Mouse (Mus musculus): ENCODE results near the gene Pmel.

DNA sequence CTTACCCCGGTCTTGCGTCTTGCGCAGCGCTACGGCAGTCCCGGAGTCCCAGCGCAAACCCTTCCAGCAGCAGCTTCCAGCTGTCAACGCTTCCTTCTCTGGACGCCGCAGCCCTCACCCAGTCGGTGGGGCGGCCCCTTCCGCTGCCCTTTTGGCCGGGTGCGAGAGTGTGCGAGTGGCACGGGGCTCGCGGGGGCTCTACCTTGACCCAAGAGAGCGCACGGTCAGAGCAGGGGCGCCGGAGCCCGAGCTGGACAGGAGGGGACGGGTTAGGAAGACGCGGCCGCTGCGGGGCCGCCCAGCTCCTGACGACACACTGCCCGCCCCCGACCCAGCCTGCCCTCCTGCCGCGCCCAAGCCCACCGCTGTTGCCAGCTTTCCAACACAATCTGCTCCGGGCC, 39.8 kb downstream of the Pmel start:
- TF ChIP-seq CTCF (IDR thresholded peaks at IDR 0.05; ENCODE audit: extremely low read depth, insufficient read depth, low read length) = no peak
- no peak for TF ChIP-seq POLR2A (IDR thresholded peaks at IDR 0.05; ENCODE audit: extremely low read depth, insufficient read depth, low read length)

Data from cortical plate, adult 2 months (tissue).